Mouse (Mus musculus) ovary, postnatal 10 days (tissue): Measurements from ENCODE around the gene E2f4.
A peak's percentile ranks its signal among the peaks of the same experiment; 100 is the strongest.

Experiments
- DNase-seq: peaks from one replicate; pipeline ENCODE4 v3.0.0; 2022; ENCODE audit warnings: low spot score

Gene E2f4

GRCm38 (mm10) chr8:105297511-105298192 lies at the start of gene E2f4:
Gene E2f4 (plus strand): TSS chr8:105297663.
- peak; percentile 60 for DNase-seq

- DNase-seq: no peak
These were observed 45.5 kb upstream of the E2f4 start for GRCm38 (mm10) chr8:105251954-105252353.

GRCm38 (mm10) chr8:105252680-105253537 lies 44.6 kb upstream of the E2f4 start:
- no peak for DNase-seq

GRCm38 (mm10) chr8:105253766-105254151 lies 43.7 kb upstream of the E2f4 start:
- no peak for DNase-seq

- DNase-seq: peak; percentile 82
These were observed 43.1 kb upstream of the E2f4 start for GRCm38 (mm10) chr8:105254152-105254965.

- DNase-seq: no peak
These were observed 42.5 kb upstream of the E2f4 start, which contains the start of gene B3gnt9 for GRCm38 (mm10) chr8:105254966-105255350. Gene B3gnt9 (minus strand): TSS chr8:105255153.

- no peak for DNase-seq
These were observed 39.9 kb upstream of the E2f4 start for GRCm38 (mm10) chr8:105257318-105258114.

GRCm38 (mm10) chr8:105258911-105259720 lies 38.3 kb upstream of the E2f4 start:
- DNase-seq: no peak

- DNase-seq: peak; percentile 65
These were observed 37.6 kb upstream of the E2f4 start for GRCm38 (mm10) chr8:105259721-105260320.

- DNase-seq: no peak
These were observed 36.9 kb upstream of the E2f4 start for GRCm38 (mm10) chr8:105260371-105261099.

GRCm38 (mm10) chr8:105261326-105261980 lies 36.0 kb upstream of the E2f4 start:
- no peak for DNase-seq

- DNase-seq: no peak
These were observed 34.1 kb upstream of the E2f4 start for GRCm38 (mm10) chr8:105263244-105263912.

GRCm38 (mm10) chr8:105264024-105264982 lies 33.2 kb upstream of the E2f4 start, which contains the start of the genes Tradd and Fbxl8:
Gene Tradd (minus strand): TSS chr8:105264609.
Gene Fbxl8 (plus strand): TSS chr8:105264648.
- peak; percentile 38 for DNase-seq

- no peak for DNase-seq
These were observed 32.3 kb upstream of the E2f4 start for GRCm38 (mm10) chr8:105265128-105265527.

GRCm38 (mm10) chr8:105266775-105267174 lies 30.7 kb upstream of the E2f4 start:
- DNase-seq: no peak

- no peak for DNase-seq
These were observed 29.0 kb upstream of the E2f4 start for GRCm38 (mm10) chr8:105268342-105269074.
